Mouse (Mus musculus): ENCODE data around the gene Iqch. TPM values are rescaled to one million over a fixed set of nuclear protein-coding genes. Genes with fewer than 3 reads are reported as not detected.

The Iqch gene
- polyA plus RNA-seq, 1 experiment from 2014 or later, result 0.15 TPM

DNA sequence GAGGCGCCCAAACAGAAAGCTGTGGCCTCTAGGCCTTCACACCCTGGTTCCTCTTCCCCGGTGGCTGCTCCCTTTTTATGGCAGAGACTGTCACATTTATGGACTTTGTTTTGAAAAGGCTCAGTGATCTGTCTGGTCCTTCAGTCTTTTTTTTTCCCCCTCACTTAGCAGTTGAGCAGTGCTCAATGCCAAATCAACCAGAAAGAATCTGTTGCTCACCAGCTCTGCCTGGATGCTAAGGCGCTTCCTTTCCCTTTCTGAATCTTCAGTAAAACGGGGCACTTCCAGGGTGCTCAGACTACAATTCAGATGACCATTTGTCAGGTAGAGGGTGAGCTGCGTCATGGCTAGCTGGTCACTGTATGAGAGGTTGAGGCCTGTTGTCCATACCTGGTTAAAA lies 148.0 kb downstream of the Iqch start:
- Histone ChIP-seq H3K27me3 (no peaks in the 10 kb centered on the region), H3K9ac (replicated peaks) (no peak overlapping the region), H3K9me3 (0 out of 2 replicates have a peak, but pooled peaks cover 3% of the 10 kb centered on the region), H3K36me3 (no peaks in the 10 kb centered on the region), H3K4me3 (replicated peaks) (no peak overlapping the region), H3K4me2 (replicated peaks) (no peak overlapping the region), H3K4me1 (replicated peaks) (peaks cover 11% of the 10 kb centered on the region; the same call in 1 of the 2 replicates), H3K27ac (no peak overlapping the region)
- WGBS, result 80% methylated on average over 5 of the region's 5 CpGs
- ATAC-seq, result no peak

GRCm38 (mm10) chr9:63450531-63451030 lies 151.7 kb downstream of the Iqch start:
- Histone ChIP-seq H3K4me1 (replicated peaks) (peaks cover 11% of the 10 kb centered on the region; the same call in 1 of the 2 replicates), H3K9me3 (0 out of 2 replicates have a peak, but pooled peaks cover 3% of the 10 kb centered on the region), H3K4me2 (replicated peaks) (no peak overlapping the region), H3K9ac (replicated peaks) (no peak overlapping the region), H3K27ac (no peak overlapping the region), H3K4me3 (replicated peaks) (no peak overlapping the region), H3K36me3 (no peaks in the 10 kb centered on the region), H3K27me3 (no peaks in the 10 kb centered on the region)
- WGBS, result 61% methylated on average over 4 of the region's 4 CpGs
- ATAC-seq, result no peak

DNA sequence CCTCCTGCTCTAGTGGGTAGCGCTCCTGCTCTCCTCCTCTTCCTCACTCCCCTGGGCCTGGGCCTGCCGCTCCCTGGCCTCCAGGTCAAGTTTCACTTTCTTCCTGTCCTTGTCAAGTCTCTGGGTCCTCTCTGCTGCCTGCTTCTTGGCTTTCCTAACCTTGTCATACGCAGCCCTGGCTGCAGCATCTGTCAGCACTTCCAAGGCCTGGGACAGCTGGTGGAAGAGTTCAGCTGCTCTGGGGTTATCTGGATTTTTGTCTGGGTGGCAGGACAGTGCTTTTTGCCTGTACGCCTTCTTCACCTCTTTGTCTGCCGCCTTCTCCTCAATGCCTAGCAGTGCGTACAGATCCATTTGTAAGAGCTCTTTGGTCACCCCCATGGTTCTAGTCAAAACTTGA lies 158.6 kb downstream of the Iqch start:
- ATAC-seq, result no peak
- Histone ChIP-seq H3K4me1 (replicated peaks) (no peaks in the 10 kb centered on the region), H3K27me3 (no peaks in the 10 kb centered on the region), H3K27ac (no peak overlapping the region), H3K9ac (replicated peaks) (no peak overlapping the region), H3K36me3 (no peaks in the 10 kb centered on the region), H3K4me2 (replicated peaks) (no peak overlapping the region), H3K4me3 (replicated peaks) (no peak overlapping the region), H3K9me3 (no peaks in the 10 kb centered on the region)
- 79% methylated on average over 6 of the region's 6 CpGs for WGBS

DNA sequence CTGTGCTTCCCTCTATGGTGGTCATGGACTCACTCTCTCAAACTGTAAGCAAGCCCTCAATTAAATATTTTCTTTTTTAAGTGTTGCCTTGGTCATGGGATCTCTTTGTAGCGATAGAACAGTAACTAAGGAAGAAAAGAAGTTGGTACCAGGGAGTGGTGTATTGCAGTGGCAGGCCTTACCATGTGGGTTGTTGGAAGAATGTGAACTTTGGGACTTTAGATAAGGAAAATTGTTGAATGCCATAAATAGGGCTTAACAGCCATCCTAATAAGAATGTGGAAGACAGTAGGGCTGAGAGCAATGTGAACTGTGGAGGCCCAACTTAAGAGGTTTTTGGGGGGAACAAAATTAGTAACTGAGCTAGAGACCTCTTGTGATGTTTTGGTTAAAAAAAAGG lies 171.6 kb downstream of the Iqch start:
- Histone ChIP-seq H3K36me3 (no peaks in the 10 kb centered on the region), H3K27ac (no peak overlapping the region), H3K4me3 (replicated peaks) (no peak overlapping the region), H3K4me2 (replicated peaks) (no peak overlapping the region), H3K4me1 (replicated peaks) (no peaks in the 10 kb centered on the region), H3K9me3 (no peaks in the 10 kb centered on the region), H3K27me3 (no peaks in the 10 kb centered on the region), H3K9ac (replicated peaks) (no peak overlapping the region)
- ATAC-seq, result no peak
- WGBS, result 82% methylated on average over 1 of the region's 1 CpGs

DNA sequence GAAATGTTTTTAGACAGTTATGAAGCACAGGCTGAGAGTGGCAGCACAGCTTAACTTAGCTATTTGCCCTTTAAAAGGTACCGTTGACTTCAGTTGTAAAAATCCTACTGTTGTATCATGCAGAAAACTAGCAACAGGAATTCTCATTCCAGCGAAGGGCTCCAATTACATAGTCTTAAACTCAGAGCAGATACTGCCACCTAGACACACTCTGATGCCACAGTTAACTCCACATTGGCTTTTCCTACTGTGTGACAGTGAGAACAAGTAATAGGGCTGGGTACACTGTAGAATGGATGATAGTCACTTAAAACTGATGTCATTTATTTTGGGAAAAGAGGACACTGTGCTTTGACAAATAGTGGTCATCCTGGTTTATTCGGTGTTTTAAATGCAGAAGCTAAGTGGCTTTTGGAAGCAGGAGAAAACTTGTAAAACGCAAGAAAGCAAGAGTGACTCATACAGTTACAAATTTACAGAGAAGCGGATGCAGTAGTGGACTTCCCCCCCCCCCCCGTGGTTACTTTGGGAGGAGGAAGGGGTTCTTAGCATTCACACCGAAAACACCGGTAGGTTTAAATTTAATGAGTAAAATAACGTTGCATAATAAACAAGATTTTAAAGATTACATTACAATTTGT lies 181.1 kb downstream of the Iqch start:
- H3K4me1 ChIP-seq (replicated peaks), result peaks cover 7% of the 10 kb centered on the region; the same call in 1 of the 2 replicates
- no peak overlapping the region for H3K27ac ChIP-seq
- H3K9me3 ChIP-seq, result no peaks in the 10 kb centered on the region
- no peaks in the 10 kb centered on the region for H3K27me3 ChIP-seq
- WGBS, result 74% methylated on average over 9 of the region's 9 CpGs
- ATAC-seq, result no peak
- H3K4me3 ChIP-seq (replicated peaks), result no peak overlapping the region
- H3K36me3 ChIP-seq, result no peaks in the 10 kb centered on the region
- H3K9ac ChIP-seq (replicated peaks), result no peak overlapping the region
- H3K4me2 ChIP-seq (replicated peaks), result no peak overlapping the region

DNA sequence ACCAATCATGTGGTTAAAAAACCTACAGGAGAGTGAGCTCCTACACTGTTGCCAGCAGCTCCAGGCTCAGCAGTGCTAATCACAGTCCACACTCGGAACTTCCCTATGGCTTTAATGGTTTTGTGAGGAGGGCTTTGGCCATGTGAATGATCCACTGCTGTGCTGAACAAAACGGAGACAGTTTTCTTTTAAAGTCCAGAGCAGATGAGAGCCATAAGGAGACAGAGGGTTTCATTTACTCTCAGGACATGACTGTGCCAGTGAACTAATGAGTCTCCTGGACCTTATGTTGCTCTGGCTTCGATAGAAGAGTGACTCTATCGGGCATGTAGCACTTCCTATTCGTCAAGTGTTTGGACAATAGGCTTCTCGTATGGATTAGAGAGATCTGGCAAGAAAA lies 181.9 kb downstream of the Iqch start:
- H3K9ac ChIP-seq (replicated peaks), result no peak overlapping the region
- H3K9me3 ChIP-seq, result no peaks in the 10 kb centered on the region
- WGBS, result 6% methylated on average over 6 of the region's 6 CpGs
- no peak overlapping the region for H3K4me3 ChIP-seq (replicated peaks)
- no peaks in the 10 kb centered on the region for H3K27me3 ChIP-seq
- H3K36me3 ChIP-seq, result no peaks in the 10 kb centered on the region
- H3K27ac ChIP-seq, result no peak overlapping the region
- H3K4me1 ChIP-seq (replicated peaks), result peaks cover 7% of the 10 kb centered on the region; the same call in 1 of the 2 replicates
- no peak for ATAC-seq
- no peak overlapping the region for H3K4me2 ChIP-seq (replicated peaks)

DNA sequence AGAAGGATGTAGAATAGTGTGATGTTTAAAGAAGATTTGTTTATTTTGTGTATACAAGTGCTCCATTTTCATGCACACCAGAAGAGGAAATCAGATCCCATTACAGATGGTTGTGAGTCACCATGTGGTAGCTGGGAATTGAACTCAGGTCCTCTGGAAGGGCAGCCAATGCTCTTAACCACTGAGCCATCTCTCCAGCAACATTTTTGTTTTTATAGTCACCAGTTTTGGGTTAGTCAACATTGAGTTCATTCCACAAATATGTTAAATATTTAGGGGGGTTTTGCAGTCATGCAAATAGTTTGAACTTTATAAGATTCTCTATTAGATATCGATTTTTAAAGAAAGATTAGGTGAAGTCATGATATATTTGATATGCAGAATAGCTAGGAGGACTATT lies 202.1 kb downstream of the Iqch start:
- 80% methylated on average over 1 of the region's 1 CpGs for WGBS
- H3K27ac ChIP-seq, result no peak overlapping the region
- no peaks in the 10 kb centered on the region for H3K9me3 ChIP-seq
- ATAC-seq, result no peak
- peaks cover 26% of the 10 kb centered on the region for H3K4me1 ChIP-seq (replicated peaks)
- no peaks in the 10 kb centered on the region for H3K36me3 ChIP-seq
- H3K27me3 ChIP-seq, result no peaks in the 10 kb centered on the region
- no peak overlapping the region for H3K9ac ChIP-seq (replicated peaks)
- no peak overlapping the region for H3K4me3 ChIP-seq (replicated peaks)
- no peak overlapping the region for H3K4me2 ChIP-seq (replicated peaks)

DNA sequence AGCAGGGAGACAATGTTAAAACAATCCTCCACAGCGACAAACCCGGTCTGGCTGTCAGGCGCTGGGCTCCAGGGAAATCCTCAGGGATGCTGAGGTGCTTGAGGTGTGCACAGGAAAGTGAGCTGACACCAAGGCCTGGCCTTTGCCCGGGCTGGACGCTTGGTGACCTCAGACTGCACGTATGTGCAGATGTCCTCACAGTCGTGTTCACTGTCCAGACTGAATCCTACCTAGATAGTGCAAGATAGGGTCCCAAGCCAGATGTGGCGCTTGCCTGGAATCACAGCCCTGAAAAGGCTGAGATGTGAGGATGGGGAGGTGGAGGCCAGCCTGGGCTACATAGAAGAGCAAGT lies 202.9 kb downstream of the Iqch start:
- H3K4me1 ChIP-seq (replicated peaks), result peaks cover 26% of the 10 kb centered on the region
- H3K27me3 ChIP-seq, result no peaks in the 10 kb centered on the region
- peak overlapping the region; percentile 89 for H3K9ac ChIP-seq (replicated peaks)
- 3% methylated on average over 8 of the region's 8 CpGs for WGBS
- no peaks in the 10 kb centered on the region for H3K9me3 ChIP-seq
- H3K27ac ChIP-seq, result peak overlapping the region; percentile 70
- peak overlapping the region; percentile 92 for H3K4me3 ChIP-seq (replicated peaks)
- H3K4me2 ChIP-seq (replicated peaks), result peak overlapping the region; percentile 94
- no peak; the same call in 1 of the 2 replicates for ATAC-seq
- no peaks in the 10 kb centered on the region for H3K36me3 ChIP-seq

DNA sequence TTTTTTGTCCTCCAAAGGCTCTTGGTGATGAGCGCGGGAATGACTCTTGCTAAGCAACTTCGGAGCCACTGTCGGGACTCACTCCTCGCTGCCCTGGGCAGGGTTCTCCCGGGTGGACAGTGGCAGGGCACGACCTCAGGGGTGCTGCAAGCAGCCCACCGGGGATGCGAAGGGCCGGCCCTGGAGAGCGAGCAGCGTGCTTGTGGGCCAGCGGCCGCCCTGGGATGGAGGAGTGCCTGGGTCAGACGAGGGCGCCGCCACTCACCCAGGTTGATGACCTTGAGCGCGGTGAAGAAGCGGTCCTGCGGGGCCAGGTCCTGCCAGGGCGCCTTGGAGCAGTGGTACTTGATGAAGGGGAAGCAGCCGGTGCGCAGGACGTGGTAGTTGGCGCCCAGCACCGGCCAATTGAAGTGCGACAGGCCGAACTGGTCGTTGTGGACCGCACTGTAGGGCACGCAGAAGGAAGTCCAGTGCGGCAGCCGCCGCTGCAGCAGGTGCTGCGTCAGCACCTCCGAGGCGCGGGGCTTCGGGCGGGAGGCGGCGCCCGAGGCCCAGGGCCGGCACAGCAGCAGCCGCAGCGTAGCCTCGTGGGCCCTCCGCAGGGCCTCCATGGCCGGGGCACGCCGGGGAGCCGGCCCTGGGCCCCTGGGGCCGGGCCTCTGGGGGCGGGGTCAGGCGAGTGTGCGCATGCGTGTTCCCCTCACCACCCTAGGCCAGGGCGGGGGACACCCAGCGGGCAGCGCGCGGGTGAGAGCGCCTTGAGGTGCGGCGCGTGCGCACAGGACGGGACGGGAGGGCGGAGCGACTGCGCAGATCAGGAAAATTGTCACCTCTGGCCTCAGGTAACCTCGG lies 203.5 kb downstream of the Iqch start, which contains the start of gene 2300009A05Rik:
Gene 2300009A05Rik, minus strand, starts transcription at position 636 of the 852 bp plus-strand sequence.
- peak within 1 kb of the TSS; percentile 89 for H3K9ac ChIP-seq (replicated peaks)
- H3K4me3 ChIP-seq (replicated peaks), result peak within 1 kb of the TSS; percentile 92
- no peaks in the 10 kb centered on the region for H3K27me3 ChIP-seq
- peak; percentile 96 for ATAC-seq
- WGBS, result under 1% methylated on average over 73 of the region's 74 CpGs
- H3K4me1 ChIP-seq (replicated peaks), result peaks cover 26% of the 10 kb centered on the region
- peak within 1 kb of the TSS; percentile 78 for H3K27ac ChIP-seq
- peak within 1 kb of the TSS; percentile 94 for H3K4me2 ChIP-seq (replicated peaks)
- H3K9me3 ChIP-seq, result no peaks in the 10 kb centered on the region
- no peaks in the 10 kb centered on the region for H3K36me3 ChIP-seq

DNA sequence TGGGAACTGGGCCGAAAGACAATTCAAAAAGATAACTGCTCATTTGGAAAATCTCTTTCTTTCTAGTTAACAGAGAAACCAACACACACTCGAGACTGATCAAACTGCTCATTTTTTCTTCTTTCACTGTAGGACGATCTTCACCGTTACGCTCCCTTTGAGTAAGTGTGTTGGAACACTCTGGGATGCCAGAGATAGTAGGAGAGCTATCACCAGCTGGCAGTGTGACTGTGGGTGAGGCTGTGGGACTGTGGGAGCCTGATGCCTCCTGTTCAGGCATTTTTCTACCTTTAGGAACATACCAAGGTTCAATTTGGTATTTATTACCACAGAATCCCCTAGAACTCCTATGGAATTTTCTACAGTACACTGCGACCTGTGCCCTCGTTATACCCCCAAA lies 206.7 kb downstream of the Iqch start:
- Histone ChIP-seq H3K4me1 (replicated peaks) (peaks cover 26% of the 10 kb centered on the region), H3K27me3 (no peaks in the 10 kb centered on the region), H3K4me3 (replicated peaks) (no peak overlapping the region), H3K9me3 (no peaks in the 10 kb centered on the region), H3K36me3 (no peaks in the 10 kb centered on the region), H3K27ac (no peak overlapping the region), H3K4me2 (replicated peaks) (no peak overlapping the region), H3K9ac (replicated peaks) (no peak overlapping the region)
- ATAC-seq, result no peak
- 86% methylated on average over 7 of the region's 7 CpGs for WGBS

- Histone ChIP-seq H3K4me3 (replicated peaks) (no peak overlapping the region), H3K9ac (replicated peaks) (no peak overlapping the region), H3K27me3 (no peaks in the 10 kb centered on the region), H3K27ac (no peak overlapping the region), H3K4me1 (replicated peaks) (peaks cover 7% of the 10 kb centered on the region), H3K4me2 (replicated peaks) (no peak overlapping the region), H3K36me3 (no peaks in the 10 kb centered on the region), H3K9me3 (no peaks in the 10 kb centered on the region)
- WGBS, result 78% methylated on average over 2 of the region's 2 CpGs
- no peak for ATAC-seq
These were observed 211.0 kb downstream of the Iqch start for GRCm38 (mm10) chr9:63391307-63391706.

DNA sequence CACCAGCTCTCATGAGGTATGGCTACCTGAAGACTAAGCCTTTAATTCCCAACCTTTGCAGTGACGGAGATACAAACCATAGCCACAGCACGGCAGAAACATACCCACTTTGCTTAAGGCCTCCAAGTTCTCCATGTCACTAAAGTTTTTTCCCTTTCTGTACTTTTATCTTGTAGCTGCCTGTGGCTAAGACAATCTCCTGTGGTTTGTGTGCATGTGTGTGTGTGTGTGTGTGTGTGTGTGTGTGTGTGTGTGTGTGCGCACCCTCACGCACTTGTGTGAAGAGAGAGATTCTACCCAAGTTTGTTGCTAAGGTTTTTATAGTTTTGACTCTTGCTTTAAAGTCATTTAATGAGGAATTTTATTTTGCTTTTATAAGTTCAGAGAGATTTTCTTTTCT lies 219.5 kb downstream of the Iqch start:
- Histone ChIP-seq H3K27me3 (no peaks in the 10 kb centered on the region), H3K9me3 (no peaks in the 10 kb centered on the region), H3K4me2 (replicated peaks) (no peak overlapping the region), H3K27ac (no peak overlapping the region), H3K36me3 (no peaks in the 10 kb centered on the region), H3K4me3 (replicated peaks) (no peak overlapping the region), H3K4me1 (replicated peaks) (peaks cover 7% of the 10 kb centered on the region), H3K9ac (replicated peaks) (no peak overlapping the region)
- 93% methylated on average over 4 of the region's 4 CpGs for WGBS
- no peak for ATAC-seq
